Mouse (Mus musculus): Measurements from ENCODE around the gene Cds2.
"Not testable (repeated sequence)": the region's sequence is repeated elsewhere in the genome, so short reads cannot be mapped to it uniquely, and the experiment has no call there.

Gene Cds2

GRCm38 (mm10) chr2:132265196-132265595, 2.2 kb downstream of the Cds2 start:
- no peak for DNase-seq (ENCODE audit: low read depth, low spot score)

GRCm38 (mm10) chr2:132266086-132266485, 3.1 kb downstream of the Cds2 start:
- DNase-seq (ENCODE audit: low read depth, low spot score), result no peak

- DNase-seq (ENCODE audit: low read depth, low spot score), result no peak
Observed at GRCm38 (mm10) chr2:132269217-132269616, 6.3 kb downstream of the Cds2 start.

- DNase-seq (ENCODE audit: low read depth, low spot score), result no peak
Observed at GRCm38 (mm10) chr2:132270331-132270951, 7.5 kb downstream of the Cds2 start.

GRCm38 (mm10) chr2:132272694-132273389, 9.9 kb downstream of the Cds2 start:
- no peak for DNase-seq (ENCODE audit: low read depth, low spot score)

- DNase-seq (ENCODE audit: low read depth, low spot score), result no peak
Observed at GRCm38 (mm10) chr2:132275527-132275926, 12.6 kb downstream of the Cds2 start.

- no peak for DNase-seq (ENCODE audit: low read depth, low spot score)
Observed at GRCm38 (mm10) chr2:132276249-132276648, 13.3 kb downstream of the Cds2 start.

GRCm38 (mm10) chr2:132278273-132278853, 15.4 kb downstream of the Cds2 start:
- no peak for DNase-seq (ENCODE audit: low read depth, low spot score)

- DNase-seq (ENCODE audit: low read depth, low spot score), result no peak
Observed at GRCm38 (mm10) chr2:132279336-132279882, 16.5 kb downstream of the Cds2 start.

GRCm38 (mm10) chr2:132279978-132280377, 17.0 kb downstream of the Cds2 start:
- DNase-seq (ENCODE audit: low read depth, low spot score), result no peak

- no peak for DNase-seq (ENCODE audit: low read depth, low spot score)
Observed at GRCm38 (mm10) chr2:132280518-132281120, 17.7 kb downstream of the Cds2 start.

GRCm38 (mm10) chr2:132281560-132282452, 18.9 kb downstream of the Cds2 start:
- no peak for DNase-seq (ENCODE audit: low read depth, low spot score)

- DNase-seq (ENCODE audit: low read depth, low spot score), result no peak
Observed at GRCm38 (mm10) chr2:132282453-132283174, 19.7 kb downstream of the Cds2 start.

- DNase-seq (ENCODE audit: low read depth, low spot score), result no peak
Observed at GRCm38 (mm10) chr2:132283236-132284070, 20.5 kb downstream of the Cds2 start.

- no peak for DNase-seq (ENCODE audit: low read depth, low spot score)
Observed at GRCm38 (mm10) chr2:132284492-132285139, 21.7 kb downstream of the Cds2 start.

- DNase-seq (ENCODE audit: low read depth, low spot score), result not testable (repeated sequence)
Observed at GRCm38 (mm10) chr2:132285722-132286121, 22.8 kb downstream of the Cds2 start.

- DNase-seq (ENCODE audit: low read depth, low spot score), result peak; percentile 48
Observed at GRCm38 (mm10) chr2:132286376-132287076, 23.6 kb downstream of the Cds2 start.

GRCm38 (mm10) chr2:132289213-132289612, 26.3 kb downstream of the Cds2 start:
- not testable (repeated sequence) for DNase-seq (ENCODE audit: low read depth, low spot score)

Data from telencephalon, adult 2 months (tissue).